Mouse (Mus musculus) embryonic facial prominence, embryonic 11.5 days (tissue): ENCODE measurements around the gene Prss47. TPM values are rescaled to one million over a fixed set of nuclear protein-coding genes. Genes with fewer than 3 reads are reported as not detected.

Source experiments
- ATAC-seq: fragments of 200-750 bp; cut with Nextera tagmentation; replicated peaks from 2 replicates; pipeline ENCODE4 v1.8.0; 2017; ENCODE audit warnings: low read depth; ENCODE audit not compliant: insufficient number of reproducible peaks, low FRiP score, low TSS enrichment
- DNase-seq: peaks from one replicate; pipeline ENCODE4 v3.0.0-alpha.2; 2015; ENCODE audit warnings: low spot score
- H3K27ac ChIP-seq: fragments of 300-500 bp; sonication (generic); replicated peaks from 2 replicates; pipeline ENCODE4 v1.5.1; 2014; ENCODE audit warnings: mild to moderate bottlenecking, low read depth, low read length, control low read depth
- H3K27me3 ChIP-seq: fragments of 300-500 bp; sonication (generic); 2 replicates; pipeline ENCODE4 v1.6.1; 2014; ENCODE audit warnings: mild to moderate bottlenecking, low read length, moderate library complexity, mixed read lengths; ENCODE audit not compliant: control insufficient read depth, insufficient read depth
- H3K36me3 ChIP-seq: fragments of 300-500 bp; sonication (generic); replicated peaks from 2 replicates; pipeline ENCODE4 v1.6.1; 2014; ENCODE audit warnings: low read depth, mild to moderate bottlenecking, low read length, moderate library complexity, mixed read lengths; ENCODE audit not compliant: control insufficient read depth, insufficient read depth
- H3K4me1 ChIP-seq: fragments of 300-500 bp; sonication (generic); 2 replicates; pipeline ENCODE4 v1.6.1; 2014; ENCODE audit warnings: low read length, mixed read lengths; ENCODE audit not compliant: control insufficient read depth, insufficient read depth
- H3K4me2 ChIP-seq: fragments of 300-500 bp; sonication (generic); 2 replicates; pipeline ENCODE4 v1.6.1; 2014; ENCODE audit warnings: low read depth, mild to moderate bottlenecking, control low read depth, low read length, moderate library complexity
- H3K4me3 ChIP-seq: fragments of 300-500 bp; sonication (generic); 2 replicates; pipeline ENCODE4 v1.5.1; 2014; ENCODE audit warnings: low read depth, low read length, control low read depth
- H3K9ac ChIP-seq: fragments of 300-500 bp; sonication (generic); replicated peaks from 2 replicates; pipeline ENCODE4 v1.6.1; 2014; ENCODE audit warnings: mild to moderate bottlenecking, control low read depth, low read length
- H3K9me3 ChIP-seq: fragments of 300-500 bp; sonication (generic); replicated peaks from 2 replicates; pipeline ENCODE4 v1.6.1; 2016; ENCODE audit warnings: mild to moderate bottlenecking, low read length, inconsistent platforms, mixed read lengths; ENCODE audit not compliant: control insufficient read depth
- WGBS: fragments of 180-500 bp; shearing (Covaris S2); extraction: QIAGEN DNeasy Blood & Tissue Kit; methylation state at CpG from one replicate; pipeline ENCODE4 v1.1.7; 2014; 5-methylcytosine and 5-hydroxymethylcytosine counted together
- polyA plus RNA-seq: library from polyadenylated mRNA; unstranded; fragments of >200 nt; fragmentation: Nextera tagmentation; extraction: Ambion mirVana; gene quantifications from 2 replicates; pipeline ENCODE4 v1.2.1, GENCODE M21; 2014

Prss47 gene
- not detected in 2 replicates for polyA plus RNA-seq

- no peaks in the 10 kb centered on the region for H3K9me3 ChIP-seq
- H3K9ac ChIP-seq, result no peak within 1 kb of the TSS
- H3K4me2 ChIP-seq, result no peak within 1 kb of the TSS
- 85% methylated on average over 9 of the region's 9 CpGs for WGBS
- no peak within 1 kb of the TSS for H3K27ac ChIP-seq
- no peak within 1 kb of the TSS for H3K4me3 ChIP-seq
- no peaks in the 10 kb centered on the region for H3K27me3 ChIP-seq
- H3K4me1 ChIP-seq, result no peaks in the 10 kb centered on the region
- no peak for DNase-seq
- H3K36me3 ChIP-seq, result no peaks in the 10 kb centered on the region
- ATAC-seq, result no peak
Measured at GRCm38 (mm10) chr13:65052660-65053059, at the start of gene Prss47. Gene Prss47 (minus strand): TSS chr13:65052760.

- H3K9me3 ChIP-seq, result 0 out of 2 replicates have a peak, but pooled peaks cover 2% of the 10 kb centered on the region
- 93% methylated on average over 3 of the region's 3 CpGs for WGBS
Measured at GRCm38 (mm10) chr13:65101232-65101631, 48.7 kb upstream of the Prss47 start.

GRCm38 (mm10) chr13:65100678-65101077, 48.1 kb upstream of the Prss47 start:
- no peak for DNase-seq
- WGBS, result 88% methylated on average over 9 of the region's 9 CpGs
- Histone ChIP-seq H3K27me3 (no peaks in the 10 kb centered on the region), H3K9ac (no peak overlapping the region), H3K36me3 (no peaks in the 10 kb centered on the region; the same call in 1 of the 2 replicates), H3K9me3 (0 out of 2 replicates have a peak, but pooled peaks cover 2% of the 10 kb centered on the region), H3K4me3 (no peak overlapping the region), H3K4me1 (no peaks in the 10 kb centered on the region), H3K27ac (no peak overlapping the region), H3K4me2 (no peak overlapping the region)
- no peak for ATAC-seq

More at GRCm38 (mm10) chr13:65101232-65101631, 48.7 kb upstream of the Prss47 start:
- H3K4me3 ChIP-seq, result no peak overlapping the region
- H3K27ac ChIP-seq, result no peak overlapping the region
- DNase-seq (no peak), ATAC-seq (no peak)
- H3K4me2 ChIP-seq, result no peak overlapping the region
- no peak overlapping the region for H3K9ac ChIP-seq
- H3K36me3 ChIP-seq, result no peaks in the 10 kb centered on the region; the same call in 1 of the 2 replicates
- H3K27me3 ChIP-seq, result no peaks in the 10 kb centered on the region
- no peaks in the 10 kb centered on the region for H3K4me1 ChIP-seq

- Histone ChIP-seq H3K36me3 (no peaks in the 10 kb centered on the region; the same call in 1 of the 2 replicates), H3K27me3 (no peaks in the 10 kb centered on the region), H3K4me2 (no peak overlapping the region), H3K9ac (no peak overlapping the region), H3K27ac (no peak overlapping the region), H3K9me3 (no peaks in the 10 kb centered on the region), H3K4me3 (no peak overlapping the region), H3K4me1 (no peaks in the 10 kb centered on the region)
- ATAC-seq (no peak), DNase-seq (no peak)
Measured at GRCm38 (mm10) chr13:65097018-65097417, 44.5 kb upstream of the Prss47 start.

GRCm38 (mm10) chr13:65095923-65096322, 43.4 kb upstream of the Prss47 start:
- no peaks in the 10 kb centered on the region for H3K9me3 ChIP-seq
- no peak overlapping the region for H3K9ac ChIP-seq
- H3K4me3 ChIP-seq, result no peak overlapping the region
- ATAC-seq (no peak), DNase-seq (no peak)
- H3K27ac ChIP-seq, result no peak overlapping the region
- no peak overlapping the region for H3K4me2 ChIP-seq
- no peaks in the 10 kb centered on the region for H3K27me3 ChIP-seq
- no peaks in the 10 kb centered on the region for H3K36me3 ChIP-seq
- H3K4me1 ChIP-seq, result no peaks in the 10 kb centered on the region
- 94% methylated on average over 4 of the region's 4 CpGs for WGBS

GRCm38 (mm10) chr13:65069969-65070368, 17.4 kb upstream of the Prss47 start:
- H3K4me2 ChIP-seq, result no peak overlapping the region
- DNase-seq (no peak), ATAC-seq (no peak)
- no peak overlapping the region for H3K9ac ChIP-seq
- no peaks in the 10 kb centered on the region for H3K4me1 ChIP-seq
- no peaks in the 10 kb centered on the region for H3K36me3 ChIP-seq
- no peak overlapping the region for H3K27ac ChIP-seq
- 96% methylated on average over 2 of the region's 2 CpGs for WGBS
- no peaks in the 10 kb centered on the region for H3K27me3 ChIP-seq
- H3K4me3 ChIP-seq, result no peak overlapping the region
- H3K9me3 ChIP-seq, result no peaks in the 10 kb centered on the region

- no peaks in the 10 kb centered on the region for H3K9me3 ChIP-seq
- H3K4me1 ChIP-seq, result no peaks in the 10 kb centered on the region
- no peak overlapping the region for H3K27ac ChIP-seq
- no peaks in the 10 kb centered on the region for H3K27me3 ChIP-seq
- 59% methylated on average over 4 of the region's 4 CpGs for WGBS
- ATAC-seq (no peak), DNase-seq (no peak)
- H3K36me3 ChIP-seq, result no peaks in the 10 kb centered on the region
- H3K4me2 ChIP-seq, result no peak overlapping the region
- H3K9ac ChIP-seq, result no peak overlapping the region
- no peak overlapping the region for H3K4me3 ChIP-seq
Measured at GRCm38 (mm10) chr13:65035057-65035456, 17.5 kb downstream of the Prss47 start.

GRCm38 (mm10) chr13:65032758-65033157, 19.8 kb downstream of the Prss47 start, which contains the start of gene Spata31d1c:
Gene Spata31d1c (plus strand): TSS chr13:65033058.
- DNase-seq (no peak), ATAC-seq (no peak)
- Histone ChIP-seq H3K4me1 (no peaks in the 10 kb centered on the region), H3K4me3 (no peak within 1 kb of the TSS), H3K9ac (no peak within 1 kb of the TSS), H3K27me3 (no peaks in the 10 kb centered on the region), H3K27ac (no peak within 1 kb of the TSS), H3K4me2 (no peak within 1 kb of the TSS), H3K9me3 (no peaks in the 10 kb centered on the region), H3K36me3 (no peaks in the 10 kb centered on the region)
